Mouse (Mus musculus): ENCODE data around the gene Hhex. TPM values are rescaled to one million over a fixed set of nuclear protein-coding genes. Genes with fewer than 3 reads are reported as not detected.

Gene Hhex
- polyA plus RNA-seq (2016; fragmentation: Nextera tagmentation; extraction: Ambion mirVana), result 5.3 and 5.7 TPM in 2 replicates

DNA sequence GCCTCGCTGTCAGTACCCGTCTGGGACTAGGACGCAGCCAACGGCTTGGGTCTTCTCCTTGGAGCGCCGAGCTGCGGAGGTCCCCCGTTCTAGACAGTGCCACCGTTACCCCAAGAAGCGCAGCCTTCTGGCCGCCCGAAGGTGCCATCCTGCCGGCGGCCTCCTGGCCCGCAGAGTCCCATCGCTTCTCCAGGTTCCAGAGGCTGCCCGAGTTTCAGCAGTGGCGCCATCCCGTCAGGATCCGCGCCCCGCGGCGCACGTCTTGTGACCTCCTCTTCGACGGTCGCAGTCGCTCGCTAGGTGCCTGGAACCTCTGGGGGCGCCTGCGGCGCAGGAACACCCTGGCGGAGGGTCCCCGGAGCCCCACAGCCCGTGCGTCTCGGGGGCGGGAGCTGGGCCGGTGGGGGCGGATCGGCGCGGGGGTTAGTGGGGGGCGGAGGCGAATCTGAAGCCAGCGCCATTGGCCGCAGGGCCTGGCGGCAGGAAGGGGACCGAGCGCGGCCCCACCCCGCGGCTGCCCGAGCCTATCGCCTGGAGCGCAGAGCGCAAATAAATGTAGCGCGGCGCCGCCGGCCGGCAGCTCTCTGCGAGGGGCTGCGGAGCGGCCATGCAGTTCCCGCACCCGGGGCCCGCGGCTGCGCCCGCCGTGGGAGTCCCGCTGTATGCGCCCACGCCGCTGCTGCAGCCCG is at the start of gene Hhex:
Hhex (plus strand) TSS at position 548 of the 689 bp plus-strand sequence.
- under 1% methylated on average over 79 of the region's 79 CpGs for WGBS
- no peaks in the 10 kb centered on the region for H3K9me3 ChIP-seq
- peak within 1 kb of the TSS; percentile 66 for H3K27ac ChIP-seq (replicated peaks)
- no peaks in the 10 kb centered on the region for H3K36me3 ChIP-seq (replicated peaks)
- H3K27me3 ChIP-seq (replicated peaks; ENCODE audit: low read depth, poor library complexity, severe bottlenecking), result peaks cover 97% of the 10 kb centered on the region
- H3K4me1 ChIP-seq, result peaks cover 26% of the 10 kb centered on the region
- peak within 1 kb of the TSS; percentile 57 for H3K4me3 ChIP-seq
- peak; percentile 75 for DNase-seq (ENCODE audit: low spot score)

DNA sequence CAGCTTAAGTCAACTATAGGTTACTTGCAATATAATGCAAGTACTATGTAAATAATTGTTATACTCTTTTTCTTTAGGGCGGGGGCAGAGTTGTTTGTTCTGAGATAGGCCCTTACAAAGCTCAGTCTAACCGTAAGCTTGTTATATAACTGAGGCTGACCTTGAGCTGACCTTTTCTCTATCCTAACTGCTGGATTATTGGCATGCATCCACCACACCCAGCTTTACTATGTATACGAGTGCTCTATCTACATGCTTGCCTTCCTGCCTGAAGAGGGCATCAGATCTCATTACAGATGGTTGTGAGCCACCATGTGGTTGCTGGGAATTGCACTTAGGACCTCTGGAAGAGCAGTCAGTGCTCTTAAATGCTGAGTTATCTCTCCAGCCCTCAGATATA is 48.5 kb upstream of the Hhex start:
- WGBS, result 87% methylated on average over 3 of the region's 3 CpGs
- Histone ChIP-seq H3K27me3 (replicated peaks; ENCODE audit: low read depth, poor library complexity, severe bottlenecking) (no peaks in the 10 kb centered on the region), H3K27ac (replicated peaks) (no peak overlapping the region), H3K4me3 (no peak overlapping the region), H3K9me3 (no peaks in the 10 kb centered on the region), H3K4me1 (no peaks in the 10 kb centered on the region), H3K36me3 (replicated peaks) (peaks cover 83% of the 10 kb centered on the region)
- no peak for DNase-seq (ENCODE audit: low spot score)

- no peak overlapping the region for H3K4me3 ChIP-seq
- H3K4me1 ChIP-seq, result no peaks in the 10 kb centered on the region
- H3K27ac ChIP-seq (replicated peaks), result no peak overlapping the region
- WGBS, result 94% methylated on average over 3 of the region's 3 CpGs
- no peaks in the 10 kb centered on the region for H3K27me3 ChIP-seq (replicated peaks; ENCODE audit: low read depth, poor library complexity, severe bottlenecking)
- H3K9me3 ChIP-seq, result no peaks in the 10 kb centered on the region
- no peak for DNase-seq (ENCODE audit: low spot score)
- peaks cover 99% of the 10 kb centered on the region for H3K36me3 ChIP-seq (replicated peaks)
These were observed 42.7 kb upstream of the Hhex start for GRCm38 (mm10) chr19:37391869-37392268.

DNA sequence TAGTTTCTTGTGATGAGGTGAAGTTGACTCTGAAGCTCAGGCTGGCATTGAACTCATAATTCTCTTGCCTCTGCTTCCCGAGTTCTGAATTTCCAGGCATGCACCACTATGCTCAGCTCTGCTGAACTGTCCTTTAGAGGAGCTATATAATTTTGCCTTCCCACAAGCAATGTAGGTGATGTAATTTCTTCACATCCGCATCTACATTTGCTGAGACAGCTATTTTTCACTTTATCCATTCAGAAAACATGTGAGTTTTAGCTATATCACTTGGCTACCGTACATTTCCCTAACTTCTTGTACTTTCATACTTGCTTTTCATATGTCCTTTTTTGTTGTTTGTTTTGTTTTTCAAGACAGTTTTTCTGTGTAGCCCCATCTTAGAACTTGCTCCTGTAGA is 38.3 kb upstream of the Hhex start:
- Histone ChIP-seq H3K4me1 (no peaks in the 10 kb centered on the region), H3K4me3 (no peak overlapping the region), H3K27me3 (replicated peaks; ENCODE audit: low read depth, poor library complexity, severe bottlenecking) (no peaks in the 10 kb centered on the region), H3K9me3 (no peaks in the 10 kb centered on the region), H3K36me3 (replicated peaks) (peaks cover 99% of the 10 kb centered on the region), H3K27ac (replicated peaks) (no peak overlapping the region)
- WGBS, result 96% methylated on average over 3 of the region's 3 CpGs
- no peak for DNase-seq (ENCODE audit: low spot score)

DNA sequence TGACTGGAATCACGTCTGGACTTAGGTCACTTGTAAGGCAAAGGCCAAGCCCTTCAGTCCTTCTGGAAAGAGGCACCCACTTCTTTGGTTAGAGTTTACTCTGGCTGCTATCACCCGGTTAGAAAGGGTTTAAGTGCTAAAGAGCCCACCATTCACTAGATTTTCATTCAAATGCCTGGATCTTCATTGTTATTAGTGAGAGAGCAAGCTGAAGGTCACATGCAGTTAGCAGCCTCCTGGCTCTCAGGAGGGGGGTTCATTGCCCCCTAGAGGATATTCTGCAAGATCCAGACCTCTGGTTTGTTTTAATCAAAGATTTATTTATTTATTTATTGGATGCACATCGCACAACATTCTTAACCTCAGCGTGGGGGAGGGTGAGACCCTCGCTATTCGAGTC is 33.7 kb upstream of the Hhex start:
- Histone ChIP-seq H3K9me3 (no peaks in the 10 kb centered on the region), H3K27ac (replicated peaks) (no peak overlapping the region), H3K36me3 (replicated peaks) (peaks cover 100% of the 10 kb centered on the region), H3K4me1 (no peaks in the 10 kb centered on the region), H3K27me3 (replicated peaks; ENCODE audit: low read depth, poor library complexity, severe bottlenecking) (no peaks in the 10 kb centered on the region), H3K4me3 (no peak overlapping the region)
- WGBS, result 85% methylated on average over 6 of the region's 6 CpGs
- no peak for DNase-seq (ENCODE audit: low spot score)

GRCm38 (mm10) chr19:37418294-37418693 is 16.3 kb upstream of the Hhex start:
- no peaks in the 10 kb centered on the region for H3K4me1 ChIP-seq
- H3K27me3 ChIP-seq (replicated peaks; ENCODE audit: low read depth, poor library complexity, severe bottlenecking), result no peaks in the 10 kb centered on the region
- 88% methylated on average over 4 of the region's 4 CpGs for WGBS
- peaks cover 96% of the 10 kb centered on the region for H3K36me3 ChIP-seq (replicated peaks)
- no peak overlapping the region for H3K27ac ChIP-seq (replicated peaks)
- DNase-seq (ENCODE audit: low spot score), result no peak
- no peak overlapping the region for H3K4me3 ChIP-seq
- H3K9me3 ChIP-seq, result no peaks in the 10 kb centered on the region

DNA sequence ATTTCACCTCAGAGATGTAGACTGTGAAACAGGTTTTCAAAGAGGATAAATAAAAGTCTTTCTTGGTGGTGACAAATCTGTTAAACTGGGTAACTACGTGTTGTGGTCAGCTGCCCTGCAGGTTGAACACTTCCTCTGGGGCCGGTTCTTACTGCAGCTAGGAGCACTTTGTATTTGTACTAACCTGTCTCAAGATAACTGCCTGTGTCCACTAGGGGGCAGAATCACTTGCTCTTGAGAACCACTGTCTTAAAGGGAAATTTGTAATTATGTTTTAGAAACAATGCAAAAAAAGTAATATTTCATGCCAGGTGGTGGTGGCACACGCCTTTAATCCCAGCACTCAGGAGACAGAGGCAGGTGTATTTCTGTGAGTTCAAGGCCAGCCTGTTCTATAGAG is 15.0 kb upstream of the Hhex start:
- Histone ChIP-seq H3K4me1 (no peaks in the 10 kb centered on the region), H3K4me3 (no peak overlapping the region), H3K36me3 (replicated peaks) (peaks cover 90% of the 10 kb centered on the region), H3K27me3 (replicated peaks; ENCODE audit: low read depth, poor library complexity, severe bottlenecking) (no peaks in the 10 kb centered on the region), H3K9me3 (no peaks in the 10 kb centered on the region), H3K27ac (replicated peaks) (no peak overlapping the region)
- WGBS, result 57% methylated on average over 3 of the region's 3 CpGs
- peak; percentile 40 for DNase-seq (ENCODE audit: low spot score)

- Histone ChIP-seq H3K4me3 (no peak overlapping the region), H3K9me3 (no peaks in the 10 kb centered on the region), H3K27me3 (replicated peaks; ENCODE audit: low read depth, poor library complexity, severe bottlenecking) (peaks cover 39% of the 10 kb centered on the region), H3K36me3 (replicated peaks) (peaks cover 11% of the 10 kb centered on the region), H3K27ac (replicated peaks) (no peak overlapping the region), H3K4me1 (peaks cover 1% of the 10 kb centered on the region; the same call in 1 of the 2 replicates)
- no peak for DNase-seq (ENCODE audit: low spot score)
- WGBS, result 85% methylated on average over 5 of the region's 5 CpGs
These were observed 6.0 kb upstream of the Hhex start for GRCm38 (mm10) chr19:37428589-37428988.

DNA sequence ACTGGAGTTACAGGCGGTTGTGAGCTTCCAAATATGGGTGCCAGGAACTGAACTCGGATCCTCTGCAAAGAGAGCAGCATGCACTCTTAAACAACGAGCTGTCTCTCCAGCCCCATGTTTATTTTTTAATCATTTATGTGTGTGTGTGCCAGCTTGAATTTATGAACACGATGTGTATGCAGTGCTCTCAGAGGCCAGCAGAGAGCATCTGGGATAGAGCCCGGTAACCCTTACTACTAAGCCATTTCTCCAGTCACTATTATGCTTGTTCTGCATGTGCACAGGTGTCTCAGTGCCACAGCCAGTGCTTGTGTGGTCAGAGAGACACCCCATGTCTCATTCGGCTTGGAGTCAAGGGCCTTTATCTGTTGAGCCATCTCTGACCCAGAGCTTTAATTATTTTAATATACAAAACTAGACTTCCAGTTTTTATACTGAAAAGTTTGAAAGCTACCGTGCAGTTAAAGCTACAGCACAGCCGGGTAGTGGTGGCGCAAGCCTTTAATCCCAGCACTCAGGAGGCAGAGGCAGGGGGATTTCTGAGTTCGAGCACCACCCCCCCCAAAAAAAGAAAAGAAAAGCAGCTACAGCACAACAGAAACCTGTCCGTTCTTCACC is 3.4 kb upstream of the Hhex start:
- peaks cover 66% of the 10 kb centered on the region for H3K27me3 ChIP-seq (replicated peaks; ENCODE audit: low read depth, poor library complexity, severe bottlenecking)
- peaks cover 20% of the 10 kb centered on the region for H3K4me1 ChIP-seq
- no peaks in the 10 kb centered on the region for H3K9me3 ChIP-seq
- H3K36me3 ChIP-seq (replicated peaks), result no peaks in the 10 kb centered on the region
- 89% methylated on average over 11 of the region's 11 CpGs for WGBS
- no peak for DNase-seq (ENCODE audit: low spot score)
- H3K27ac ChIP-seq (replicated peaks), result no peak overlapping the region
- H3K4me3 ChIP-seq, result no peak overlapping the region

DNA sequence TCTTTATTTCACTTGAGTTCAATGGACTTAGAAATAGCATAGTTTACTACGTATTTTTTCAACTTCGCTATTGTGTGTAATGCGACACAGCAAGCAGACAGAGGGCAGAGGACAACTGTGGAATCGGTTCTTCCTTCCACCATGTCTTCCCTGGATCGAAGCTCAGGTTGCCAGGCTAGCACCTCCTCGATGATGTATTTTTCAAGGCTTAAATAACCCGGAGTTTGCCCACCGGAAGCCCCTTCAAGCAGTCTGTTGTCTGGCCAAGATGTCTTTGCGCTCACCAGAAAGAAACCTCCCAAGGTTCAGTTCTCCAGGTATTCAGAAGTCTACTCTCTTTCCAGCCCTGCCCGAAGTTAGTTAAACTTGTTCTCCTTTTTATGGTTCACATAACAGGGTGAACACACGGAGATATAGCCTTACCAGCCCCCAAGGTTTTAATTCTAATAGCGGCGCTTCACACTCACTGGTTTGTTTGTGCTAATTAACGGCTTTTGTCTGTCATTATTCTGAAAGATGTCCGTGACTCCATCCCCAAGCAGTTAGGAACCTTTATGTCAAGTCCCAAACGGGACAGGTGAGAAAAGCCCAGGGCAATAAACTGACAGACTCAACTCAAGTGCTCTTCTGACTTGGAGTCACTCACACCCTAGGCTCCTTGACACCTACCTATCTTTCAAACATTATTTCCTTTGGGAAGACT is 1.6 kb upstream of the Hhex start:
- Histone ChIP-seq H3K4me1 (peaks cover 26% of the 10 kb centered on the region), H3K4me3 (no peak overlapping the region), H3K36me3 (replicated peaks) (no peaks in the 10 kb centered on the region), H3K9me3 (no peaks in the 10 kb centered on the region), H3K27me3 (replicated peaks; ENCODE audit: low read depth, poor library complexity, severe bottlenecking) (peaks cover 83% of the 10 kb centered on the region), H3K27ac (replicated peaks) (no peak overlapping the region)
- DNase-seq (ENCODE audit: low spot score), result peak; percentile 20
- WGBS, result 17% methylated on average over 16 of the region's 16 CpGs

GRCm38 (mm10) chr19:37433895-37434262 is 731 bp upstream of the Hhex start:
- Histone ChIP-seq H3K9me3 (no peaks in the 10 kb centered on the region), H3K27me3 (replicated peaks; ENCODE audit: low read depth, poor library complexity, severe bottlenecking) (peaks cover 92% of the 10 kb centered on the region), H3K27ac (replicated peaks) (no peak overlapping the region), H3K36me3 (replicated peaks) (no peaks in the 10 kb centered on the region), H3K4me3 (peak overlapping the region; percentile 57), H3K4me1 (peaks cover 26% of the 10 kb centered on the region)
- WGBS, result 1% methylated on average over 14 of the region's 14 CpGs
- DNase-seq (ENCODE audit: low spot score), result peak; percentile 64

DNA sequence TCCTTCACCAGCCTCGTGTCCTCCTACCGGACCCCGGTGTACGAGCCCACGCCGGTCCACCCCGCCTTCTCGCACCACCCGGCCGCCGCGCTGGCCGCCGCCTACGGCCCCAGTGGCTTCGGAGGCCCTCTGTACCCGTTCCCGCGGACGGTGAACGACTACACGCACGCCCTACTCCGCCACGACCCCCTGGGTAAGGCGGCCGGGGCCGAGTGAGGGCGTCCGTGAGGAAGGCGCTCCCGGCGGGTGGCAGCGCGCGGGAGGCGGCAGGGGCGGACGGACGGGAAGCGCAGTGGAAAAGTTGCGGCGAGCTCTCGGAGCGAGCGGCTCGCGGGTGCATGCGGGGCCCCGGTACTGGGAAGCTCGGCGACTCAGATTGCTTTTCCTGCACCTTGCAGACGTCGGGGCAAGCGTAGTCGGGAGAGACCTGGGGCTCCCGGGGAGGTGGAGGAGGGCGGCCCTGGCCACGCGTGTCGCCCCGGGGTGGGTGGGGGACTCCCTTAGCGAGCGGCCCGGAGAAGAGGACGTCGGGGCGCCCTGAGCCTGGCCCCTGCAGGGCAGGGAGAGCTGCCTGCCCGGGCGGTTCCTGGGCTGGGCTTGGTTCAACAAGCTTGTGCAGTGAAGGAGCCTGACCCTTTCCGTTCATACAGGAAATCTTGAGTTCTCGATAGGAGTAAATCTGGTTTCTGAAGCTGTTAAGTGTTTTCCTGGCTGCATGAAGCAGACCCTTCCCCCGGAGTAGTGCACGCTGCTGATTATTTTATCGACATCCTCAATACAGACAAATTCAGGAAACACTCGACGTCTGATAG is 637 bp downstream of the Hhex start:
- no peaks in the 10 kb centered on the region for H3K36me3 ChIP-seq (replicated peaks)
- H3K27ac ChIP-seq (replicated peaks), result peak overlapping the region; percentile 66
- peaks cover 26% of the 10 kb centered on the region for H3K4me1 ChIP-seq
- peak overlapping the region; percentile 57 for H3K4me3 ChIP-seq
- WGBS, result 1% methylated on average over 77 of the region's 77 CpGs
- H3K9me3 ChIP-seq, result no peaks in the 10 kb centered on the region
- H3K27me3 ChIP-seq (replicated peaks; ENCODE audit: low read depth, poor library complexity, severe bottlenecking), result peaks cover 100% of the 10 kb centered on the region
- DNase-seq (ENCODE audit: low spot score), result peak; percentile 62

Data from embryonic facial prominence, embryonic 10.5 days (tissue).